Mouse (Mus musculus): ENCODE data around the gene Figla.

GRCm38 (mm10) chr6:86031527-86031926 lies 15.6 kb downstream of the Figla start:
- TF ChIP-seq CTCF (IDR thresholded peaks at IDR 0.05; ENCODE audit: control insufficient read depth, insufficient read depth, low read length), result no peak
- no peak for TF ChIP-seq POLR2A (IDR thresholded peaks at IDR 0.05; ENCODE audit: borderline replicate concordance, control insufficient read depth, low read depth, low read length)
